Mouse (Mus musculus) bone marrow, adult 2 months (tissue): ENCODE results near the gene Liph.
"Not testable (repeated sequence)": the region's sequence is repeated elsewhere in the genome, so short reads cannot be mapped to it uniquely, and the experiment has no call there.

Source experiments
- CTCF ChIP-seq: fragments of 200-500 bp; IDR thresholded peaks from 2 replicates; pipeline ENCODE4 v1.5.1; 2011; ENCODE audit warnings: low read length, control low read depth; ENCODE audit not compliant: control insufficient read depth, insufficient read depth
- POLR2A ChIP-seq: fragments of 200-500 bp; IDR thresholded peaks from 2 replicates; pipeline ENCODE4 v1.6.1; 2011; ENCODE audit warnings: low read depth, mild to moderate bottlenecking, control low read depth, low read length, borderline replicate concordance; ENCODE audit not compliant: control insufficient read depth

- not testable (repeated sequence) for TF ChIP-seq POLR2A, CTCF
These were observed 4.6 kb downstream of the Liph start for GRCm38 (mm10) chr16:21990893-21991292.
